Mouse (Mus musculus) neural tube, embryonic 10.5 days (tissue): ENCODE results near the gene Csnka2ip.

Source experiments
- DNase-seq: peaks from one replicate; pipeline ENCODE4 v3.0.0-alpha.2; 2017; ENCODE audit warnings: low spot score; ENCODE audit errors: extremely low spot score

Gene Csnka2ip

DNA sequence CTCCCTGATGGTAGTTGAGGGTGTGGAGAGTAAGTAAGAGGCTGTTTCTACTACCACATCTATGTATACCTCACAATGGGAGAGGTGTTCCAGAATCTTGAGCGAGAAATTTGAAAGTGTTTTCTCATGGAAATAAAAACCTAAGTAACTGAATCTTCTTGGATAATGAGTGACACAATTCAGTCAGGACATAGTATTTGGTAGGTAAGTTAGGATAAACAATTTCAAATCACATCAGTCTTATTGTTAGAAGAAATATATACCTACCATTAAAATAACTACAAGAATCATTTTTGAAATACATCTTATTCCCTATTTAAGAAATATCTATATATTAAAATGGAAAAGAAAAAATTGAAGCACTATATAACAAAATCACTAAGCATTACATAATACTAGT is at the start of gene Csnka2ip:
Gene Csnka2ip (minus strand): TSS at position 101 of the 400 bp plus-strand sequence.
- no peak for DNase-seq

DNA sequence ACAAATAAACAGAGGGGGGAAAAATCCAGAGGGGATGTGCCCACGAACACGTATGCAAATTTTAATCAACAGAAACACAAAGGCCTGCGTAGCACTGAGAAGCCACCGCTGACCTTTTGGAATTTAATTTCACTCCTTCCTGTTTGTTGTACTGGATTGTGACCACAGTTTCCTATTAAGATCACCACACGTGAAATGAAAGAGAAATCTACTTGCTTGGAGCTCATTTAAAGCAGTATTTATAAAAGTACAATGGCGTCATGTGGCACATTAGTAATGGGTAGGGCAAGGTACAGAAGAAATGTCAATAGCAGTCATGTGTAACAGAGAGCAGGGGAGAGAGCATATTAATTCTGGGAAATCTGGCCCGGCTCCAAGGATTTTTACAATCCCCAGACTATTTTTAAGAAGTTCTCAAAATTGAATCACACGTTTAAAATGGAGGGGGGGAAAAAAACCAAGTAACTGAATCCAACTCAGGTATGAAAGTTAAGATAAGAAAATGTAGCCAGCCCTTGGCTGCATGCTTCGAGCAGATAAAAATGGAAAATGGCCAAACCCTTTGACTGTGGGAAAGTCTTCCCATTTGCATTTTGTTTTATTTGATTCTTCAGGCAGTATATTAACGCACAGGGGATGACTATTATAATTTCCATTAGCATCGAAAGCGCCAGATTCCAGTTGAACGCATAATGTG is 47.5 kb upstream of the Csnka2ip start:
- DNase-seq = no peak

DNA sequence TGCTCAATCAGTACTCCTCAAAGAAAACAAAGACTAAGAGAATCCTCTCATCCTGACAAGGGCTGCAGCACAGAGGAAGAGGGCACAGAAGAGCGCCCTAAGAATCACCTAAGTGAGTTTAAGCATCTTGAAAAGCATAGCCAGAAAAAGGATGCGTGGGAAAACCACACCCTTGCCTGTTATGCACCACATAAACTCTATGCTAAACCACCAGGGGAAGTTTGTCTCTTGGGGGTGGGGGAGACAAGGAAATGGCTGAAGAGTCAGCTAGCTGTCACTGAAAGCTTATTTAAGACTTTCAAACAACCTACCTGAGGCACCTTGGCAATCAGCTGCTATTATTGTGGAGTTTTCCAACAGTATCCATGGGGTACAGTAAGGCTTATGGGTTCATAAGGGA is 45.6 kb upstream of the Csnka2ip start:
- DNase-seq = no peak

DNA sequence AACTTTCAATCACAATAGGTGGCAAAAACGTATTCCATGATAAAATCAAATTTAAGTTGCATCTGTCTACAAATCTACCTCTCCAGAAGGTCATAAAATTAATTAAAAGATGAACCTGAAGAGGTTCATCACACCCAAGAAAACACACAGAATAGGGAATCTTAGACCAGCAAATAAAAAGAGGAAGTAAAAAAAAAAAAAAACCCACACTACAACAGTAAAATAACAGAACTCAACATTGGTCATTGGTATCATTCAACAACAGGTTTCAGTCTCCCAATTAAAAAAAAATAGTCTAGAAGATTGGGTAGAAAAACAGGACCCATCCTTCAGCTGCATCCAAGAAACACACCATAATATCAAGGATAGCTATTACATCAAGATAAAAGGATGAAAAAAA is 32.9 kb upstream of the Csnka2ip start:
- DNase-seq = no peak

DNA sequence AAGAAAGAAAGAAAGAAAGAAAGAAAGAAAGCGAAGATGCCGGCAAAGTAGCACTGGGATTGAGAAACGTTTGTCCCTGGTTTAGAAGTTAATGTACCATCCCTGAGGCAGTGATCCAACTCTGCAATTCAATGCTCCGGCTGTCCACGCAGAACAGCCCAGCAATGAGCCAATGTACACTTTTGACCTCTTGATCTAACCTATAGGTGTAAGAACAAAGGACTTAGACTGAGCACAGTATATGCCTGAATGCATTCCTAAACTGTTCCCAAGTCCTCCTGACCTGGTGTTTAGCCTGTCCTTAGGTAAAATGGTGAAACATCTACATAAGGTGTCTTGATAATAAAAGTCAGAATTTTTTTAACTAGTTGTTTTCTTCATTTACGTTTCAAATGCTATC is 17.9 kb upstream of the Csnka2ip start:
- no peak for DNase-seq

DNA sequence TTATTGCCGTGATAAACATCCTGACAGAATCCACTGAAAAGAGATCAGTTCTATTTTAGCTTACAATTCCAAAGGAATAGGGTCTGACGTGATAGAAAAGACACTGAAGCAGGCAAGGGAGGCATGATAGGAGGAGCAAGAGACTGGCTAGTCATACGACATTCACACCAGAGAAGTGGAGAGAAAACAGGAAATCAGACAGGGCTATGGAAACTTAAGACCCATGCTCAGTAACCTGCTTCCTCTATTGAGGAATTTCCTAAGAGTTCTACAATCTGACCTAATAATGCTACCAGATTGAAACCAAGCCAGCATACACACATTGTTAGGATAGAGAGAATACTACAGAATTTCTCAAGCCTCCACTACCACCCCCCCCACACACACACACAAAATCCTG is 12.4 kb upstream of the Csnka2ip start:
- no peak for DNase-seq

DNA sequence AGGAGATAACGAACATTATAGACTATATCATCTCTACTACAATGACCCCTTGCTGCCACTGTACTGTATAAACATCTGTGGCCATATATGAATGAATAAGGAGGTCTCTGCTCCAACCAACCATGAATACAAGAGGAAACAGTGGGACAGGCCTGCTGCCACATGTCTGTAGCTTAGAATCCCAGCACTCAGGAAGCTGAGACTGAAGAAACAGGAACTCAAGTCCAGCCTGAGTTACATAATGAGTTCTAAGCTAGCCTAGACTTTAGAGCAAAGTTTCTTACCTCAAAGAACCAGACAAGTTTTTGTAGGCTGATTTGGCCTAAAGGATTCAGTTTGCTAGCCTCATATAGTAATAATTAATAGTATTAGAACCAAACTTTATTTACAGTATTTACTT is 5.6 kb upstream of the Csnka2ip start:
- DNase-seq = no peak

DNA sequence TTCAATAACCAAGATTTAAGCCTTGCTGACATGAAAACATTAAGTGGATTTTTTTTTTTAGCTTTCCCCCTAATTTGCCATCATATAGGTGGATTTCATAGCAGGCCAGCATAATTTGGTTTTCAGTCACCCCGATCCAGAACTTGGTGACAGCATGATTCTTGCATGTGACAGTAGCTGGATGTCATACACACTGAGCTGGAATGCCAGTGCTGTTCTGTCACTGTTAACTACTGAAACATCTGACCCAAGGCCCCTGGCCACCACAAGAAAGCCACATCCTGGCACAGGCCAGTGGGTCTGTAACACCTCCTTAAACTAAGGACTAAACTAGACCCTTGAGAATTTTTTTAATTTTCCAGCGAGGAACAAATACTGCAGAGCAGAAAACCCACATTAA is 15.4 kb downstream of the Csnka2ip start:
- no peak for DNase-seq

DNA sequence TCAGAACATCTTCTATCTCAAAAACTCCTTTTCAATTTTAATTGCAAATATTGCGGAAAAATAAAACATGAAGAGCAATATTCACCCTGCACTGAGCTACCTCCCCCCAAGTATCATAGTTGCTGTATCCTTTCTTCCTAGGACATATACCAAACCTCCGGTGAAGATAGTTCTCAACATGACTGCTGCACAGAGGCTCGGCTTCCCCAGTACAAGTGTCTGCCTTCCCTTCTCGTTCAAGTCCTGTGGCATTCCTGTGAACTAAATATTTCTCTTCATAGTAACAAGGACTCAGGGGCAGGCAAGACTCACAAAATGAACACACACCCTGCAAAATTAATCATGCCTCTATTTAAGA is 16.0 kb downstream of the Csnka2ip start:
- DNase-seq = no peak

DNA sequence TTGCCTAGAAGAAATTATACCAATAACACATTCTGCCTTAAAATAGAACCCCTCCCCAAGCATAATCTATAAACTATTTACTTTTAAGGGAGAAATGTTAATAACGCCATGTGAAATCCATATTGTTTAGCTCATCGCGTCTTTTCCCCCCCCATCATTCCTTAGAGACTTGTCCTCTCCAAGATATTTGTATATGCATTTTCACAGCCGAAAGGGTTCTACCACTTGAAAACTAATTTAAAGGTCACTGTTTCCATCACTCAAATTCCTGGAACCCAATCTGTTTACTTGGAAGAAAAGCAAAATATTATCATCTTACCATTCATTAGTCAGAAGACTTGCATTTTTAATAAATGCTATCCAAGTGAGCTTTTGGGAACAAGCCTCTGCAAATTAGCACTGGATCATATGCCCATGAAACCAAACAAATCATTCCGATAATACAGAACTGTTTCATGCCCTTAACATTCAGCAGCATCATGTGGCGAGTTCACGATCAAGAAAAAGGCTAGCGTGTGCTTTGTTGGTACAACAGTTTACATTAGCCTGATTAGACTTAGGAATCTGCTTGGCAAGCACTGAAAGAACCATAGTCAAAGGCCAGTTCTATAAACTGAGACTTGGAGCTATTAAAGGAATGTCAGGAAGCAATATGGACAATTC is 16.5 kb downstream of the Csnka2ip start:
- no peak for DNase-seq

DNA sequence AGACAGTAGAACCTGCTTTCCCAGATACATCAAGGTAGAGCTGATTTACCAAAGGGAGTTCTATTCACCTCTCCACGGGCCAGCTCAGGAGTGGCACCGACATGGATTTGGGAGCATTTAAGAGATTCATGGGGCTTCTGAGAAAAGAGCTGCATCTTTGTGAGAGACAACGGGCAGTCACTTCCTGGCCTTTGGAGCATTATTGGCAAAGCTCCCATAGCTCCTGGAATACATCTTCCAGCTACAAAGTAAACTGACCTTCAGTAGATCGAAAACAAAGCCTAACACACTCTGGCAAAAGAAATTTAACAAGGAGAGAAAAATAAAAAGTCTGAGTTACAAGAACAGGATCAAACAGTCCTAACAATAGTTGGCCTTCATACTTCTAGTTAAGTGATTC is 17.6 kb downstream of the Csnka2ip start:
- no peak for DNase-seq

DNA sequence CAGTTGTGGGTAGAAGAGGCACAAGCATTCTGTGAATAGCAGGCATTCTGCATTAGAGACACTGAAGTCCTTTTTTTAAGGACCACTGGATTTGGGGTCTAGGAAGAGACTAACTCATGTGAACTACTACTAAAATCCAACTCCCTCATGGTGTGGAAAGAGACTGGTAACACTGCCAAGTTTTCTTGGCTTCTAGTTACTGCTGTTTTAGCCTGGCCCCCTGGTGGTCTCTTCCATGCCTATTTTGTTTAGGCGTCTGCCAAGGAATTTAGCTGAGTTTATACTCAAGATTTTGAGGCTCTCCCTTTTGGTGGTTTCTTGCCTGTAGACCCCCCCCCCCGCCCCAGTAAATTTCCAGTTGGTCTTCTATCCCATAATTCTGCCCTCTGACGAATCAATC is 18.8 kb downstream of the Csnka2ip start:
- no peak for DNase-seq

DNA sequence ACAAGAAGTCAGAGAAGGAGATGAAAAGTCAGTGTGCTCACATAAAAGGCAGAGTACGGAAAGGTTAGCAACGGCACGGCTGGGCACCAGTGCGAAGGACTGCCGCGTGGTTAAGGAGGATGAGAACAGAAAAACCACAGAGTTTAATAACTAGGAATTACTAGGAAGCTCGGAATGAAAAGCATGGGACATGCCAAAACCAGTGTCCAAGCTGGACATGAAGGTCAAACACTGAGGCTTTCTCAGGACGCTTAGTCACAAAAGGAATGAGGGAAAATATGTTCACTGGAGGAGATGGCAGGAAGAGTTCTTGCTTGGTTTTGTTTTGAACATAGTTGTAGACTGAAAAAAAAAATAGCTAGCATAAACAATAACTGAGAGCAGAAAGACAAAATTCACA is 32.7 kb downstream of the Csnka2ip start:
- no peak for DNase-seq

DNA sequence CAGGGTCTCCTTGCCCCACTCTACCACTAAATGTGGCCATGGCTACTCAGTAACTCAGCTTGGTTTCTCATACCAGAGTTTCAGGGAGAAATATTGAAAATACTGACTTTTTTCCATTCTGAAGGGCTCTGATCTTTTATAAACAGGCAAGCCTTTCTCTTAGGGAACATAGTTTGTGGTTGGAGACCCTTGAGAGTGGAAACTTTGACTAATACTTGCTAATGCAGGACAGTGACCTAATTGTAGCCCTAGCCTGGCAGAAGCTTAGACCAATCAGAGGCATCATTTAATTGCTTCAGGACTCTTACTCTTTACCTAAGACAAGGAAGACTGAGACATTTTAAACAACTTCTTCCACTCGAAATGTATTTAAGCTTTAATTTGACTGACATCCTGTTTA is 39.1 kb downstream of the Csnka2ip start:
- no peak for DNase-seq

DNA sequence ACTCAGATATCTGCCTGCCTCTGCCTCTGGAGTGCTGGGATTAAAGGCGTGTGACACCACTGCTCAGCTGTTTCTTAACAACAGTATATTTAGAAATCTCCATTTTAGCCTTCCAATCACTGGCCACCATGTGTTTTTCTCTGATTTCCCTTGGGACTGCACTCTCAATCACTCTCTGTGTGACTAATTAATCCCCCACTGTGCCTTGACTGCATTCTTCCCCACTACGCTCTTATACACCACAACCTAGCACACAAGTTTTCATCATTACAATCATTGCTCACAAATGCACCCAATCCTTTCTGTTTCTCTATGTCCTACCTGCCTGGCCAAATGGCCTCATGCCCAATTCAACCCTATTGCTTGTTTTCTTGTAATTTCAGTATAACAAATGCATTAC is 43.7 kb downstream of the Csnka2ip start:
- DNase-seq = no peak

DNA sequence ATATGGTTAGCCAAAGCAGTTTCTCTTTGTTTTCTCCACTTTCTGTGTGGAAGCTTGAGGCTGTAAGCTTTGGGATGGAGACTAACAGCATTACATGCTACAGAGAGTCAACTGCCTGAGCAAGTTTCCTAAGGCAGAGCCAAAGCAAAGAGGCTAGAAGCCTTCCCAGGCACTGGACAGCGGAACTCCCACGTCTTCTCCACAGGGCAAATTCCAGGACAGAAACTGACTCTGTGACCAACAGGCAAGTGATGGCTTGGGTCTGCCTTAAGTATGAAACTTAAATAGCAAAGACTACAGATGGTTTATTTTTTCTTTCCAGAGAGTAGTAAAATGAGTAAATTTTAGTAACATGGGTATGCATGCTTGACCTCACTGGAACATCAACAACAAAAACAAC is 75.3 kb downstream of the Csnka2ip start:
- DNase-seq = no peak

DNA sequence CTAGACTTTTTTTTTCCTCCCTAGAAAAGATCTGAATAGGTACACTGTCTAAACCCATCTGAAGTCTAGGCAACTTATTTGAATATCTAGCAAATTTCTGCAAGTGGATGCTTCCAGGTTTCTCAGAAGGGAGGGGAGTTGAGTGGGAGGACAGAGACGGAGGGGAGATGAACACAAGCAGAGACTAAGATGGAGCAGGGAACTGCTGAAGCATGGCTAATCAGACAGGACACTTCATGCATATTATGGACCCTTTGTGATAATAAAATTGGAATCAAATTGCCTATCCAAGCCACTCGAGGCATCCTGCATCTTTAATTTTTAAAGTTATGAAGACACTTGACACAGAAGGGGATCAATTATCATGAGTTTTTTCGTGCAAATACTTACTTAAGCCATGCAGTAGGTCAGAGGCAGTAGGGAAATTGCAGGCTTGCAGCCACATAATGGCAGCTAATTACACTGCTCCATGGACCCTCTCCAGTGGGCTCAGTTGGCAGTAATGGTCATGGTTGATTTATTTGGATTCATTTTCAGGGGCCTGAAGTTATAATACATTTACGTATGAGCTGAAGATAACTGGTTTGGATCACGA is 78.1 kb downstream of the Csnka2ip start:
- DNase-seq = no peak

DNA sequence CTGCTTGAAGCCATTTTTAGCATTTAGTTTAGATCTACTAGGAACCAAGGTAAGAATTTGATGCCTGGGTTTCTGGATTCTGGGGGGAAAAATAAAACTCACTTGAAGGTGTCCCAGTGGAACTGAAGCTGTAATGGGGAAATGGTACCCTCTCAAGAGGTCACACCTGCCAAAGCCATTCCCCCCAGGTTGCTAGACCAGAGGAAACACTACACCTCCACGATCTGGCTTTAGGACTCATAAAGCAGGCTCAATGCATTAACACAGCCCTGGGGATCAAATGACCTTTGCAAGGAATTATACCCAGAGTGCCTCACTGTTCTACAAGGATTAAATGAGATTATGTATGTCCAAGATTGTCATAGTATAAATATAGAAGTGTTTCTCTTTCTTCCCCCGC is 88.8 kb downstream of the Csnka2ip start:
- DNase-seq = no peak
